Mouse (Mus musculus) liver, adult 2 months (tissue): Measurements from ENCODE around the gene Macf1. TPM values are rescaled to one million over a fixed set of nuclear protein-coding genes. Genes with fewer than 3 reads are reported as not detected.
A peak's percentile ranks its signal among the peaks of the same experiment; 100 is the strongest.

Source experiments
- DNase-seq: peaks from one replicate; pipeline ENCODE4 v3.0.0-alpha.2; 2011; ENCODE audit warnings: low read depth, low spot score; ENCODE audit errors: extremely low read depth
- H3K27ac ChIP-seq: fragments of 200-500 bp; replicated peaks from 2 replicates; pipeline ENCODE4 v1.5.1; 2012; ENCODE audit warnings: low read depth, mild to moderate bottlenecking, control low read depth, inconsistent platforms, low read length; ENCODE audit not compliant: insufficient read depth
- H3K27me3 ChIP-seq: fragments of 200-500 bp; 2 replicates; pipeline ENCODE4 v1.6.1; 2012; ENCODE audit warnings: mild to moderate bottlenecking, moderate library complexity, low read length, inconsistent platforms; ENCODE audit not compliant: control insufficient read depth, insufficient read depth
- H3K36me3 ChIP-seq: fragments of 200-500 bp; 2 replicates; pipeline ENCODE4 v1.6.1; 2012; ENCODE audit warnings: low read length, inconsistent platforms; ENCODE audit not compliant: control insufficient read depth, insufficient read depth
- H3K4me1 ChIP-seq: fragments of 200-500 bp; 2 replicates; pipeline ENCODE4 v1.6.1; 2011; ENCODE audit warnings: low read length; ENCODE audit not compliant: control insufficient read depth, insufficient read depth
- H3K4me3 ChIP-seq: fragments of 200-500 bp; 2 replicates; pipeline ENCODE4 v1.5.1; 2011; ENCODE audit warnings: low read depth, mild to moderate bottlenecking, control low read depth, low read length, moderate library complexity; ENCODE audit not compliant: insufficient read depth
- H3K79me2 ChIP-seq: fragments of 200-500 bp; 2 replicates; pipeline ENCODE4 v1.6.1; 2012; ENCODE audit warnings: inconsistent platforms, mild to moderate bottlenecking, low read length, moderate library complexity; ENCODE audit not compliant: control insufficient read depth, insufficient read depth
- H3K9ac ChIP-seq: fragments of 200-500 bp; 2 replicates; pipeline ENCODE4 v1.6.1; 2012; ENCODE audit warnings: low read depth, mild to moderate bottlenecking, control low read depth, inconsistent platforms, low read length
- CTCF ChIP-seq: fragments of 200-500 bp; IDR thresholded peaks from 2 replicates; pipeline ENCODE4 v1.5.1; 2011; ENCODE audit warnings: low read depth, low read length, control low read depth
- POLR2A ChIP-seq: fragments of 200-500 bp; IDR thresholded peaks from 2 replicates; pipeline ENCODE4 v1.6.1; 2011; ENCODE audit warnings: low read length, control low read depth; ENCODE audit not compliant: insufficient read depth; ENCODE audit errors: extremely low read depth
- WGBS: fragments of 180-500 bp; shearing (Covaris S2); methylation state at CpG from one replicate; pipeline ENCODE4 v1.1.7; 2018; 5-methylcytosine and 5-hydroxymethylcytosine counted together
- polyA plus RNA-seq: library from polyadenylated mRNA; depleted of rRNA; stranded (reverse); fragments of >200 nt; gene quantifications from 2 replicates; pipeline ENCODE4 v1.2.3, GENCODE M21; 2012
- total RNA-seq: library from RNA; depleted of rRNA; stranded (reverse); fragments of >200 nt; gene quantifications from 2 replicates; pipeline ENCODE4 v1.2.3, GENCODE M21; 2014

Macf1 gene
- total and polyA plus RNA-seq, 2 experiments: 16.6 to 70.7 TPM

DNA sequence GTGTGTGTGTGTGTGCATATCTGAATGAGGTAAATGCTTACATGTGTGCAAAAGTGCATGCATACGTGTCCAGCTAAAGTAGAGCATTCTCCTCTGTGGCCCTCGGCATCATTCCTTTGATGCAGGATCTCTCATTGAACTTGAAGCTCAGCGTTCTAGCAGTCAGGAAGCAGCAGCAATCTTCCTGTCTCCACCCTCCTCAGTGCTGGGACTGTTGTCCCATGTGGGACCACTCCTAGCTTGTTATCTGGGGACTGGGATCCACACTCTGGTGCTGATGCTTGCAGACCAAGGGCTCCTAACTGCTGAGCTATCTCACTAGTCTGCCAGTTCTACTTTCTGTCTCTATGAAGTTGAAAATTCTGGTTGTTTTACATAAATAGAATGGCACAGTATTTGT lies 52.5 kb downstream of the Macf1 start:
- WGBS: 79% methylated on average over 3 of the region's 3 CpGs
- Histone ChIP-seq H3K36me3 (peaks cover 2% of the 10 kb centered on the region; the same call in 1 of the 2 replicates), H3K27ac (no peak overlapping the region), H3K4me3 (no peak overlapping the region), H3K79me2 (peaks cover 28% of the 10 kb centered on the region), H3K27me3 (0 out of 2 replicates have a peak, but pooled peaks cover 2% of the 10 kb centered on the region), H3K9ac (no peak overlapping the region), H3K4me1 (peaks cover 12% of the 10 kb centered on the region; the same call in 1 of the 2 replicates)
- DNase-seq: no peak
- TF ChIP-seq CTCF: no peak

- WGBS: 70% methylated on average over 5 of the region's 5 CpGs
- Histone ChIP-seq H3K27ac (no peak overlapping the region), H3K9ac (no peak overlapping the region), H3K4me3 (no peak overlapping the region), H3K36me3 (peaks cover 2% of the 10 kb centered on the region; the same call in 1 of the 2 replicates), H3K4me1 (peaks cover 15% of the 10 kb centered on the region), H3K79me2 (peaks cover 36% of the 10 kb centered on the region), H3K27me3 (0 out of 2 replicates have a peak, but pooled peaks cover 2% of the 10 kb centered on the region)
- DNase-seq: no peak
- TF ChIP-seq POLR2A (no peak), CTCF (no peak)
Observed at GRCm38 (mm10) chr4:123627683-123628082, 56.5 kb downstream of the Macf1 start.

DNA sequence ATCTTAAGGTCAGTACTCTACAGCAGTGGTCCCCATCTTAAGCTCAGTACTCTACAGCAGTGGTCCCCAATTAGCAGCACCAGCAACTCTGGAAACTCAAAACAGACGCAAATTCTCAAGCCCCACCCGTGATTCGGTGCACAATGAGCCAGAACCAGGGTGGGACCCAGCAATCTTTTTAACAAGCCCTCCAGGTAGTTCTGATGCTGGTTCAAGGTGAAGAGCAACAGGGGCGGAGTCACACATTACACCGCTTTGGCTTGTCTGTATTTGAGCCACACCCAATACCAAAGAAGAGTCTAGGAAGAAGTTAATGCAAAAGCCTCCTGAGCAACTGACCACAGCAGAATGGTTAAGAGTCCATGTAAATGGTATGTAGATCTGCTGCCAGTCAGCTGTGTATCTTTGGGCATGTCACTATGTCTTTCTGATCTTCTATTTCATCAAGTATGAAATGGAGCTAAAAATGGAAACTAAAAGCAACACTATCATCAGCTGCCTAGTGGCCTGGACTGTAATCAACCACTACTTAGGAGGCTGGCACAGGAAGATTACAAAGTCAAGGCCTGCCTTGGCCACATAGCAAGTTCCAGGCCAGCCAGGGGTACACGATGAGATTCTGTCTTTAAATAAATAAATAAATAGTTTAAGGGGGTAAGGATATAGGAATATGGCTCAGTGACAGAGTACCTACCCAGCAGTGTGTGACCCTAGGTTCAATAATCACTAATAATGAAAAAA lies 58.7 kb downstream of the Macf1 start:
- Histone ChIP-seq H3K36me3 (peaks cover 2% of the 10 kb centered on the region; the same call in 1 of the 2 replicates), H3K9ac (no peak overlapping the region), H3K4me1 (peaks cover 11% of the 10 kb centered on the region), H3K79me2 (peaks cover 36% of the 10 kb centered on the region), H3K4me3 (no peak overlapping the region), H3K27ac (peak overlapping the region; percentile 27; the same call in 1 of the 2 replicates), H3K27me3 (no peaks in the 10 kb centered on the region)
- no peak for DNase-seq
- TF ChIP-seq CTCF: no peak
- no peak for TF ChIP-seq POLR2A
- WGBS: 86% methylated on average over 6 of the region's 6 CpGs

GRCm38 (mm10) chr4:123624438-123624837 lies 59.7 kb downstream of the Macf1 start:
- Histone ChIP-seq H3K27me3 (no peaks in the 10 kb centered on the region), H3K36me3 (peaks cover 2% of the 10 kb centered on the region; the same call in 1 of the 2 replicates), H3K27ac (peak overlapping the region; percentile 76), H3K9ac (no peak overlapping the region), H3K79me2 (peaks cover 41% of the 10 kb centered on the region), H3K4me3 (no peak overlapping the region), H3K4me1 (peaks cover 9% of the 10 kb centered on the region)
- WGBS: 66% methylated on average over 5 of the region's 5 CpGs
- TF ChIP-seq POLR2A (no peak), CTCF (no peak)
- no peak for DNase-seq

DNA sequence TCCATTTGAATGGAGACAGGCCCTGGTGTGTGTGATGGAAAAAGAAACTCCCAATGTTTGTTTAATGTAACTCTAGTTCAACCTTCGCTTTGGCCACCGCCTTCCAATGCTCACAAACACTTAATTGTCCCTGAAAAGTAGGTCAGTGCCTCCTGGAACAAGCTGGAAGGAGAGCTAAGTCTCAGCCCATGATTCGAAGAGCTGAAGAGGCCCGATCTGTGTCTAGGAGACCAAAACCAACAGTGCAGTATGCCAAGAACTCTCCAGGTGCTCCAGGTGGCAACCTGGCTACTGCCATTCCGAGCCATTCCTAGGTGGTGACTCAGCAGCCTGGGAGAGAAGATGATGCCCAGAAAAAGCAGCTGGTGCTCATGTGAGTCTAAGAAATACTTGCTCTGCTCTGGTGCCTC lies 60.4 kb downstream of the Macf1 start:
- H3K36me3 ChIP-seq: no peaks in the 10 kb centered on the region
- H3K9ac ChIP-seq: no peak overlapping the region
- peaks cover 37% of the 10 kb centered on the region for H3K79me2 ChIP-seq
- peak overlapping the region; percentile 34 for H3K27ac ChIP-seq
- H3K27me3 ChIP-seq: no peaks in the 10 kb centered on the region
- 58% methylated on average over 5 of the region's 5 CpGs for WGBS
- DNase-seq: no peak
- TF ChIP-seq CTCF (no peak), POLR2A (no peak)
- no peak overlapping the region for H3K4me3 ChIP-seq
- peaks cover 9% of the 10 kb centered on the region for H3K4me1 ChIP-seq

- DNase-seq: no peak
- Histone ChIP-seq H3K9ac (no peak overlapping the region), H3K4me1 (peaks cover 13% of the 10 kb centered on the region), H3K36me3 (no peaks in the 10 kb centered on the region), H3K79me2 (peaks cover 41% of the 10 kb centered on the region), H3K27ac (no peak overlapping the region), H3K27me3 (no peaks in the 10 kb centered on the region), H3K4me3 (no peak overlapping the region)
- TF ChIP-seq POLR2A: no peak
- no peak for TF ChIP-seq CTCF
Observed at GRCm38 (mm10) chr4:123621732-123622131, 62.4 kb downstream of the Macf1 start.
